Mouse (Mus musculus) Patski (cell line): ENCODE measurements at regions not wholly inside any gene's neighbourhood (a gene's known extent, or its start where the extent isn't known, plus 50 kb on each side); places are given as distances from the start of the nearest gene placed in this dataset.
A peak's percentile ranks its signal among the peaks of the same experiment; 100 is the strongest.

Experiments used
- ATAC-seq: fragments of 100-300 bp; one replicate; pipeline ENCODE4 v1.8.0; 2021
- CTCF ChIA-PET: fragments of 350-600 bp; sonication (Branson Sonifier 250); formaldehyde crosslinking; loops from one replicate; lab custom pipeline; 2022; ENCODE audit warnings: inconsistent platforms; lab: Charles Lee
- POLR2A ChIA-PET: fragments of 350-600 bp; sonication (Branson Sonifier 250); formaldehyde crosslinking; loops from one replicate; lab custom pipeline; 2022; ENCODE audit warnings: antibody characterized with exemption, inconsistent platforms; lab: Charles Lee
- DNase-seq: peaks from one replicate; pipeline ENCODE4 v3.0.0-alpha.2; 2011; ENCODE audit warnings: low read depth, low spot score
- H3K27me3 ChIP-seq: fragments of 371-371 bp; one replicate; pipeline ENCODE4 v1.5.1; 2021
- CTCF ChIP-seq: fragments of 100-300 bp; IDR thresholded peaks from one replicate; pipeline ENCODE4 v1.5.1; 2021
- in situ Hi-C: fragments of 300-500 bp; cut with MboI; formaldehyde crosslinking; loops from 3 replicates; pipeline ENCODE4 v1.11.1; 2018; ENCODE audit warnings: low pct_unique_long_range_greater_than_20kb, mixed read lengths

DNA sequence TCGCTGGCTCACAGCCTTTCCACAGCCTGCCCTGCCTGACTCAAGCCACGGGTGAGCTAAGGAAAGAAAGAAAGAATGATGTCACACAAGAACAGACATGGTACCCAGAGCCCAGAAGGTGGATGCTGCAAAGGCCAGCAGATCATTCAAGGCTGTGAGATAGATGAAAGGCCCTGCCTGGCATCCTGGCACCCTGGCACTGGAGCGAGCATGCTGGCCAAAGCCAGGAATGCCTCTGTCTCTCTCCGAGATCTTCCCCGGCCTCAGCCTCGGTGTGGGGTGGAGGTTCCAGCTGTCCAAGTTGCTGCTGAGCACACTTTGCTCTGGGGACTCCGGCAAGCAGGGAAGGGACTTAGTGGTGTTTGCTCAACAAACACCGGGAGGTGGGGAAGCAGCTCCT lies 116.4 kb upstream of the Lhx5 start:
- POLR2A ChIA-PET: no interaction called here
- CTCF ChIA-PET: no interaction called here
- no peak for TF ChIP-seq CTCF
- in situ Hi-C loops: no loop called here
- DNase-seq (no peak), ATAC-seq (no peak)
- H3K27me3 ChIP-seq: peaks cover 14% of the 10 kb centered on the region

DNA sequence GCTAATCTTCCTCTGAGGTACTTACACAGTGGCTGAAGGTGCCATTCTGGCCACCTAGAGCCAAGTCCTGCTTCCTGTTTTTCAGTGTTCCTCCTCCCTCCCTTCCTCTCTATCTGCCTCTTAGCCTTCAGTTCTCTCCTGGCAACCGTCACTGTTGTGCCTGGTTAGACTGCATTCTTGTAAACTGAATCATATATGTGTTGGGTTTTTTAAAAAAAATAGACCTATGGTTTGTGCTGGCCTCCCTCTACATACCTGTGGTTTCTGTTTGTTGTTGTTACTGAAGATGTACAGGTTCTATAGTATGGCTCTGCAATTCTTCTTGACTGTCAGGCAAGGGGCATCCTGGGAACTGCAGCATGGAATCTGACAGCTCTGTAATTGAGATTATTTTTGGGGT lies 112.5 kb upstream of the Lhx5 start:
- ChIA-PET CTCF (no interaction called here), POLR2A (interaction anchor here (0.6 kb wide), 2 partner anchors 17 to 733 kb away, joined by 3 read pairs; no protein-coding TSS in a partner anchor)
- peaks cover 33% of the 10 kb centered on the region for H3K27me3 ChIP-seq
- ATAC-seq: peak; percentile 14
- no peak for TF ChIP-seq CTCF
- in situ Hi-C loops: no loop called here
- no peak for DNase-seq

- TF ChIP-seq CTCF: no peak
- no peak for ATAC-seq
- in situ Hi-C loops: no loop called here
- ChIA-PET POLR2A (no interaction called here), CTCF (no interaction called here)
- H3K27me3 ChIP-seq: peaks cover 48% of the 10 kb centered on the region
- no peak for DNase-seq
Observed at GRCm38 (mm10) chr5:120322031-120322731, 109.3 kb upstream of the Lhx5 start.

GRCm38 (mm10) chr5:120322732-120323316 lies 108.7 kb upstream of the Lhx5 start:
- DNase-seq (no peak), ATAC-seq (no peak)
- in situ Hi-C loops: no loop called here
- ChIA-PET CTCF (no interaction called here), POLR2A (no interaction called here)
- no peak for TF ChIP-seq CTCF
- H3K27me3 ChIP-seq: peaks cover 46% of the 10 kb centered on the region

DNA sequence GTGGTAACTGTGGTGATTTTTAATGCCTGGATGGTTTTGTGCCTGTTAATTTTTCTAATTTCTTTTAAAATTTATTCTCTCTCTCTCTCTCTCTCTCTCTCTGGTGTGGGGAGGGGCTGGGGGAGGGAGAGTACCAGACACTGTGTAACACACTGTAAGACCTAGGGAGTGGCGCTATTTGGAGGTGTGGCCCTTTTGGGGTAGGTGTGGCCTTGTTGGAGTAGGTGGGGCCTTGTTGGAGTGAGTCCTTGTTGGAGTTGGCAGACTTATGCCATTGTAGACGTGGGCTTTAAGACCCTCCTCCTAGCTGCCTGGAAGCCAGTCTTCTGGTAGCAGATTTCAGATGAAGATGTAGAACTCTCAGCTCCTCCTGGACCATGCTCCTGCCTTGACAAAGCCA lies 107.4 kb upstream of the Lhx5 start:
- ChIA-PET POLR2A (no interaction called here), CTCF (no interaction called here)
- H3K27me3 ChIP-seq: peaks cover 43% of the 10 kb centered on the region
- TF ChIP-seq CTCF: no peak
- in situ Hi-C loops: no loop called here
- ATAC-seq (no peak), DNase-seq (no peak)

GRCm38 (mm10) chr5:120325386-120325910 lies 106.1 kb upstream of the Lhx5 start:
- POLR2A ChIA-PET: no interaction called here
- H3K27me3 ChIP-seq: peaks cover 39% of the 10 kb centered on the region
- no peak for TF ChIP-seq CTCF
- in situ Hi-C loops: no loop called here
- CTCF ChIA-PET: no interaction called here
- DNase-seq: no peak
- ATAC-seq: no peak

- ChIA-PET CTCF (no interaction called here), POLR2A (no interaction called here)
- no peaks in the 10 kb centered on the region for H3K27me3 ChIP-seq
- peak; percentile 7 for DNase-seq
- TF ChIP-seq CTCF: no peak
- in situ Hi-C loops: no loop called here
- no peak for ATAC-seq
Observed at GRCm38 (mm10) chr5:120332030-120332429, 99.5 kb upstream of the Lhx5 start.

DNA sequence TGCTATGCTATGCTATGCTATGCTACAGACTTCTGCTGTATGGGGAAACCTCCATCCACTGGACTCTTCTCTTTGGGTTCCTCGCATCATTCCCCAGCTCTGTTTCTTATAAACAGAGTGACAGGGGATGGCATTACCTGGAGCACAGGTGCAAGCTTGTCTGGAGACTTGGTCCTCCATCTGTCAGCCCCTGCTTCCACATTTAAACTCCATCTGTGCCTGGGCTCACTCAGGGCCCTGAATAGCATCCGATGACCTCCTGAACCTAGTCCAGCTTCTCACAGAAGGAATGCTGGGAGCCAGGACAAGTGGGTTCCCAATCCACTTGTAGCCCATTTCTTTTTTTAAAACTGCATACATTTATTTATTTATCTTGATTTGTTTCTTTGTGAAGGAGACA lies 92.3 kb upstream of the Lhx5 start:
- no peak for ATAC-seq
- POLR2A ChIA-PET: interaction anchor here (0.6 kb wide), 1 partner anchor 575 kb away, joined by 3 read pairs; no protein-coding TSS in a partner anchor
- TF ChIP-seq CTCF: no peak
- in situ Hi-C loops: no loop called here
- no peak for DNase-seq
- CTCF ChIA-PET: no interaction called here
- no peaks in the 10 kb centered on the region for H3K27me3 ChIP-seq

- in situ Hi-C loops: no loop called here
- H3K27me3 ChIP-seq: no peaks in the 10 kb centered on the region
- ChIA-PET POLR2A (interaction anchor here (0.5 kb wide), 1 partner anchor 187 kb away, joined by 3 read pairs; no protein-coding TSS in a partner anchor), CTCF (interaction anchor here (1.3 kb wide), 1 partner anchor 11 kb away, joined by 3 read pairs; no protein-coding TSS in a partner anchor)
- TF ChIP-seq CTCF: no peak
- DNase-seq (peak; percentile 22), ATAC-seq (peak; percentile 65)
Observed at GRCm38 (mm10) chr5:120340696-120341231, 90.7 kb upstream of the Lhx5 start.

DNA sequence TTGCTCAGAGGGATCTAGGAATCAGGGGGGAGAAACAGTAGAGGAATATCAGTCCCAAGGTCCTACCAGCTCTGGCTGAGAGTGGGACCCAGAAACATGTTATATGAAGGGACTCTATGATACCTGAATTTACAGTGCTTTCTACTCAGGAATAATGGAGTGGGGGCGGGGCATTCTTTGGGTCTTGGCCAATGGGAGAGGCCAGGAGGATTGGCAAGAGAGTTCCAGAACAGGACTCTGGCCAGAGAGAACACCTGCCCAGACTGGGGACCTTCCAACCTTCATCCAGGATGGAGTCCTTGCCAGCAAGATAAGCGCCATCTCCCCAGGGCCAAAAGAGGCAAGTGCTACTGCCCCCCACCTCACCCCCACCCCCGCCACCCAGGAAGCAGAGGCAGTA lies 81.0 kb upstream of the Lhx5 start:
- DNase-seq (no peak), ATAC-seq (no peak)
- CTCF ChIA-PET: no interaction called here
- no peak for TF ChIP-seq CTCF
- POLR2A ChIA-PET: no interaction called here
- H3K27me3 ChIP-seq: peaks cover 15% of the 10 kb centered on the region
- in situ Hi-C loops: no loop called here

GRCm38 (mm10) chr5:120351827-120352226 lies 79.7 kb upstream of the Lhx5 start:
- in situ Hi-C loops: no loop called here
- ChIA-PET CTCF (interaction anchor here (0.7 kb wide), 1 partner anchor 11 kb away, joined by 3 read pairs; no protein-coding TSS in a partner anchor), POLR2A (no interaction called here)
- no peak for TF ChIP-seq CTCF
- ATAC-seq: no peak
- H3K27me3 ChIP-seq: peaks cover 15% of the 10 kb centered on the region
- DNase-seq: no peak
